Mouse (Mus musculus): ENCODE measurements around the gene Trim62.

DNA sequence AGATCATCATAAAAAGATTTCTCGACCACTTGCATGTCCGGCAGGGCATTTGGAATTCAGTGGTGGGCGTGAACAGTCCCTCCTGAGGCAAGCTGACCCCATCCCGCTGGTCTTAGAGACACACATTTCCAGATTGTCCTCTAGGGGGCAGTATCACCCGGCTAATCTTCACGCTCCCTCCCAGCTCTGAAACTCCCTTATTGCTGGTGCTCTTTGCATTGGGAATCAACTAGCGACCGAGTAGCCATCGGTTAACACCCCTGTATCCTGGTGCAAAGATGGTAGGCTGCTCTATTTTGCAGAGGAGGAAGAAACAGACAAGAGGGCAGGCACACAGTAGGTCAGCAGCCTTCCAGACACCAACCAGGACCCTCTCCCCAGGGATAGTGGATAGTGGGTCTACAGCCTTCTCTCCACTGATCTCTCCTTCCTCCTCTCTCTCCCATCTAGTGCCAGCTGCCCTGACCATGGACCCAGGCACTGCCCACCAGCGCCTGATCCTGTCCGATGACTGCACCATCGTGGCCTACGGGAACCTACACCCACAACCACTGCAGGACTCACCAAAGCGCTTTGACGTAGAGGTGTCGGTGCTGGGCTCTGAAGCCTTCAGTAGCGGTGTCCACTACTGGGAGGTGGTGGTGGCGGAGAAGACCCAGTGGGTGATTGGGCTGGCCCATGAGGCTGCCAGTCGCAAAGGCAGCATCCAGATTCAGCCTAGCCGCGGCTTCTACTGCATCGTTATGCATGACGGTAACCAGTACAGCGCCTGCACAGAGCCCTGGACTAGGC, 25.4 kb downstream of the Trim62 start:
- TF ChIP-seq GATA1 (IDR thresholded peaks at IDR 0.05; ENCODE audit: borderline replicate concordance, low read length) (no peak), FLI1 (IDR thresholded peaks at IDR 0.05; ENCODE audit: low read length) (no peak)
